Mouse (Mus musculus): Measurements from ENCODE around the gene Zfp518b.
A peak's percentile ranks its signal among the peaks of the same experiment; 100 is the strongest.

The Zfp518b gene

GRCm38 (mm10) chr5:38632463-38633449 lies 51.9 kb downstream of the Zfp518b start:
- peak; percentile 45 to 65 for DNase-seq (ENCODE audit: low spot score in 2 of 2)

DNA sequence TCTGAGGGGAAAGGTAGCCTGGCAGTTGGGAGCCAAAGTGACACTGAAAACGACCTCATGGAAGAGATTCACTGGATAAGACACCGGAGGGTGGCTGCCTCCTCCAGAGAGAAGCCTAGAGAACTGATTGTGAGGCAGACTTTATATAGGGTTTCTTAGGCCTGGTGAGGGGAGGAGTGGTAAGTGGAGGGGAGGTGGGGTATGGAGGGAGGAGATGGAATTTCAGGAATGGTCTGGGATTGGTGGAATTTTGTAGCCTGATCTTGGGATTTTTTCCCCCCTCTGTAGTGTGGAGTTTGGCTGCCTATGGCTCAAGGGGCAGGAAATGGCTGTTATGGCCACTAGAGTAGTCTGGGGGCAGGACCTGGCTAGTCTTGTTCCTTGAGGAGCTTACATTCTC lies 56.6 kb downstream of the Zfp518b start:
- DNase-seq (ENCODE audit: low spot score in 2 of 2) = no peak

- DNase-seq (ENCODE audit: low spot score in 2 of 2) = no peak
Observed at GRCm38 (mm10) chr5:38626883-38627282, 57.7 kb downstream of the Zfp518b start.

GRCm38 (mm10) chr5:38620783-38621182 lies 63.8 kb downstream of the Zfp518b start:
- DNase-seq (ENCODE audit: low spot score in 2 of 2) = peak; percentile 20 to 50

DNA sequence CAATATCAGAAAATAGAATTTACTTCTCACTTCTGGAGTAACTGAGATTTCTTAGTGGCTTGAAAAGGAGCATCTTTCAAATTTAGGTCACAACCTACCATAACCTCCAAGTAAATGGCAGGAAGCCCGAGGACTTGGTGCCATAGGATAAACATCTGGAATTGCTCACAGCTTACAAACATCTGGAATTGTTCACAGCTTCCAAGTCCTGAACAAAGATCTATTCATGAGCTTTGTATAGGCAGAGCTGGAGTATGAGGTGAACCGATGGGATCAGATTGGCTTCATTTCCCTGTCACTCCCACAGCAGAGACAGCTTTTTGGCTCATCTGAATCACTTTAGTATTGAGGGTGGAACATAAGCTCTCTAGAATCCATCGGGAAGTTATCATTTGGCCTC lies 65.7 kb downstream of the Zfp518b start:
- DNase-seq (ENCODE audit: low spot score in 2 of 2) = no peak

Data from right cerebral cortex, postnatal 36 days (tissue).